Mouse (Mus musculus) activated CD4-positive, CD25-positive, alpha-beta regulatory T cell (primary cell): Measurements from ENCODE around the gene Vmn1r2. TPM values are rescaled to one million over a fixed set of nuclear protein-coding genes. Genes with fewer than 3 reads are reported as not detected.

Source experiments
- polyA plus RNA-seq, 2 experiments: library from polyadenylated mRNA; unstranded; fragments of 100-300 nt; shearing (Covaris generic); gene quantifications; one replicate each; pipeline ENCODE4 v1.2.1; 2017

Vmn1r2 gene
- polyA plus RNA-seq: not detected

GRCm38 (mm10) chr4:3167020-3167419 is at the start of gene Vmn1r2:
TSS of gene Vmn1r2 (plus strand) at chr4:3167320.

GRCm38 (mm10) chr4:3185258-3185657 is 18.1 kb downstream of the Vmn1r2 start, which contains the start of gene Vmn1r3:
TSS of gene Vmn1r3 (minus strand) at chr4:3185358.

Other genes with a start within 250 kb of the Vmn1r2 start
- not detected for gene Vmn1r3, start 18.0 kb downstream of the Vmn1r2 start, polyA plus RNA-seq